Mouse (Mus musculus): ENCODE measurements around the gene Rgl2. TPM values are rescaled to one million over a fixed set of nuclear protein-coding genes. Genes with fewer than 3 reads are reported as not detected.
A peak's percentile ranks its signal among the peaks of the same experiment; 100 is the strongest.

Rgl2 gene
- polyA plus RNA-seq, 1 experiment from 2014 or later, result 27.2 TPM

- DNase-seq (ENCODE audit: low spot score) (no peak), ATAC-seq (no peak)
- no peaks in the 10 kb centered on the region for H3K27me3 ChIP-seq (replicated peaks; ENCODE audit: control insufficient read depth, insufficient read depth, low read length)
- no peak overlapping the region for H3K27ac ChIP-seq (ENCODE audit: low read depth, low read length)
- peaks cover 41% of the 10 kb centered on the region for H3K36me3 ChIP-seq (ENCODE audit: control insufficient read depth, insufficient read depth, low read length)
- H3K4me1 ChIP-seq (ENCODE audit: control insufficient read depth, insufficient read depth, low read length), result peaks cover 16% of the 10 kb centered on the region
- H3K9me3 ChIP-seq (replicated peaks; ENCODE audit: control insufficient read depth, low read length), result no peaks in the 10 kb centered on the region
- no peak overlapping the region for H3K4me2 ChIP-seq (ENCODE audit: low read length)
- H3K4me3 ChIP-seq (ENCODE audit: low read depth, low read length), result no peak overlapping the region
- WGBS, result 94% methylated on average over 28 of the region's 28 CpGs
- H3K9ac ChIP-seq (ENCODE audit: low read length), result no peak overlapping the region
Measured at GRCm38 (mm10) chr17:33911813-33912414, 17.4 kb upstream of the Rgl2 start.

GRCm38 (mm10) chr17:33913264-33913663 is 16.1 kb upstream of the Rgl2 start:
- peaks cover 13% of the 10 kb centered on the region for H3K4me1 ChIP-seq (ENCODE audit: control insufficient read depth, insufficient read depth, low read length)
- H3K4me2 ChIP-seq (ENCODE audit: low read length), result no peak overlapping the region
- H3K27ac ChIP-seq (ENCODE audit: low read depth, low read length), result no peak overlapping the region
- no peak for ATAC-seq
- WGBS, result 88% methylated on average over 10 of the region's 10 CpGs
- peaks cover 41% of the 10 kb centered on the region for H3K36me3 ChIP-seq (ENCODE audit: control insufficient read depth, insufficient read depth, low read length)
- H3K9me3 ChIP-seq (replicated peaks; ENCODE audit: control insufficient read depth, low read length), result no peaks in the 10 kb centered on the region
- H3K27me3 ChIP-seq (replicated peaks; ENCODE audit: control insufficient read depth, insufficient read depth, low read length), result no peaks in the 10 kb centered on the region
- DNase-seq (ENCODE audit: low spot score), result no peak
- H3K4me3 ChIP-seq (ENCODE audit: low read depth, low read length), result no peak overlapping the region
- no peak overlapping the region for H3K9ac ChIP-seq (ENCODE audit: low read length)

- Histone ChIP-seq H3K36me3 (ENCODE audit: control insufficient read depth, insufficient read depth, low read length) (peaks cover 41% of the 10 kb centered on the region), H3K4me2 (ENCODE audit: low read length) (no peak overlapping the region), H3K4me3 (ENCODE audit: low read depth, low read length) (no peak overlapping the region), H3K4me1 (ENCODE audit: control insufficient read depth, insufficient read depth, low read length) (peaks cover 14% of the 10 kb centered on the region), H3K9me3 (replicated peaks; ENCODE audit: control insufficient read depth, low read length) (no peaks in the 10 kb centered on the region), H3K27me3 (replicated peaks; ENCODE audit: control insufficient read depth, insufficient read depth, low read length) (no peaks in the 10 kb centered on the region), H3K9ac (ENCODE audit: low read length) (no peak overlapping the region), H3K27ac (ENCODE audit: low read depth, low read length) (no peak overlapping the region)
- ATAC-seq, result no peak
- WGBS, result 97% methylated on average over 8 of the region's 8 CpGs
- no peak for DNase-seq (ENCODE audit: low spot score)
Measured at GRCm38 (mm10) chr17:33913905-33914304, 15.4 kb upstream of the Rgl2 start.

- Histone ChIP-seq H3K27me3 (replicated peaks; ENCODE audit: control insufficient read depth, insufficient read depth, low read length) (no peaks in the 10 kb centered on the region), H3K9ac (ENCODE audit: low read length) (no peak overlapping the region), H3K9me3 (replicated peaks; ENCODE audit: control insufficient read depth, low read length) (no peaks in the 10 kb centered on the region), H3K36me3 (ENCODE audit: control insufficient read depth, insufficient read depth, low read length) (peaks cover 41% of the 10 kb centered on the region), H3K4me2 (ENCODE audit: low read length) (peak overlapping the region; percentile 63), H3K4me3 (ENCODE audit: low read depth, low read length) (peak overlapping the region; percentile 55; the same call in 1 of the 2 replicates), H3K27ac (ENCODE audit: low read depth, low read length) (no peak overlapping the region), H3K4me1 (ENCODE audit: control insufficient read depth, insufficient read depth, low read length) (peaks cover 24% of the 10 kb centered on the region)
- 66% methylated on average over 13 of the region's 13 CpGs for WGBS
- ATAC-seq, result no peak
- no peak for DNase-seq (ENCODE audit: low spot score)
Measured at GRCm38 (mm10) chr17:33914969-33915391, 14.4 kb upstream of the Rgl2 start.

- whole genome bisulfite sequencing, result under 1% methylated on average over 31 of the region's 34 CpGs
- Histone ChIP-seq H3K27ac (ENCODE audit: low read depth, low read length) (peak within 1 kb of the TSS; percentile 76), H3K9ac (ENCODE audit: low read length) (peak within 1 kb of the TSS; percentile 61), H3K4me1 (ENCODE audit: control insufficient read depth, insufficient read depth, low read length) (peaks cover 24% of the 10 kb centered on the region), H3K9me3 (replicated peaks; ENCODE audit: control insufficient read depth, low read length) (no peaks in the 10 kb centered on the region), H3K36me3 (ENCODE audit: control insufficient read depth, insufficient read depth, low read length) (peaks cover 41% of the 10 kb centered on the region), H3K4me2 (ENCODE audit: low read length) (peak within 1 kb of the TSS; percentile 63), H3K4me3 (ENCODE audit: low read depth, low read length) (peak within 1 kb of the TSS; percentile 55), H3K27me3 (replicated peaks; ENCODE audit: control insufficient read depth, insufficient read depth, low read length) (no peaks in the 10 kb centered on the region)
- ATAC-seq (peak; percentile 92), DNase-seq (ENCODE audit: low spot score) (peak; percentile 98)
Measured at GRCm38 (mm10) chr17:33915671-33916250, 13.6 kb upstream of the Rgl2 start, which contains the start of the genes Tapbp and Zbtb22. Gene Tapbp, plus strand, starts transcription at chr17:33915899. Gene Zbtb22, plus strand, starts transcription at chr17:33915904.

- ATAC-seq (peak; percentile 35), DNase-seq (ENCODE audit: low spot score) (peak; percentile 79)
- Histone ChIP-seq H3K4me2 (ENCODE audit: low read length) (peak overlapping the region; percentile 63), H3K36me3 (ENCODE audit: control insufficient read depth, insufficient read depth, low read length) (peaks cover 37% of the 10 kb centered on the region), H3K4me3 (ENCODE audit: low read depth, low read length) (peak overlapping the region; percentile 55), H3K4me1 (ENCODE audit: control insufficient read depth, insufficient read depth, low read length) (peaks cover 24% of the 10 kb centered on the region), H3K9me3 (replicated peaks; ENCODE audit: control insufficient read depth, low read length) (no peaks in the 10 kb centered on the region), H3K27me3 (replicated peaks; ENCODE audit: control insufficient read depth, insufficient read depth, low read length) (no peaks in the 10 kb centered on the region), H3K27ac (ENCODE audit: low read depth, low read length) (peak overlapping the region; percentile 76), H3K9ac (ENCODE audit: low read length) (peak overlapping the region; percentile 61)
- WGBS, result under 1% methylated on average over 12 of the region's 20 CpGs
Measured at GRCm38 (mm10) chr17:33916294-33916693, 13.0 kb upstream of the Rgl2 start.

- 77% methylated on average over 31 of the region's 31 CpGs for WGBS
- H3K9ac ChIP-seq (ENCODE audit: low read length), result peak overlapping the region; percentile 61; the same call in 1 of the 2 replicates
Measured at GRCm38 (mm10) chr17:33916847-33917655, 12.3 kb upstream of the Rgl2 start.

GRCm38 (mm10) chr17:33917656-33918292 is 11.6 kb upstream of the Rgl2 start:
- no peak overlapping the region for H3K4me2 ChIP-seq (ENCODE audit: low read length)

More at GRCm38 (mm10) chr17:33916847-33917655, 12.3 kb upstream of the Rgl2 start:
- no peaks in the 10 kb centered on the region for H3K9me3 ChIP-seq (replicated peaks; ENCODE audit: control insufficient read depth, low read length)
- H3K27me3 ChIP-seq (replicated peaks; ENCODE audit: control insufficient read depth, insufficient read depth, low read length), result no peaks in the 10 kb centered on the region
- ATAC-seq (no peak), DNase-seq (ENCODE audit: low spot score) (no peak)
- peak overlapping the region; percentile 55 for H3K4me3 ChIP-seq (ENCODE audit: low read depth, low read length)
- peaks cover 24% of the 10 kb centered on the region for H3K4me1 ChIP-seq (ENCODE audit: control insufficient read depth, insufficient read depth, low read length)
- no peak overlapping the region for H3K27ac ChIP-seq (ENCODE audit: low read depth, low read length)
- peaks cover 29% of the 10 kb centered on the region for H3K36me3 ChIP-seq (ENCODE audit: control insufficient read depth, insufficient read depth, low read length)
- peak overlapping the region; percentile 63 for H3K4me2 ChIP-seq (ENCODE audit: low read length)

More at GRCm38 (mm10) chr17:33917656-33918292, 11.6 kb upstream of the Rgl2 start:
- WGBS, result 85% methylated on average over 18 of the region's 18 CpGs
- no peak overlapping the region for H3K4me3 ChIP-seq (ENCODE audit: low read depth, low read length)
- ATAC-seq, result no peak
- peaks cover 23% of the 10 kb centered on the region for H3K36me3 ChIP-seq (ENCODE audit: control insufficient read depth, insufficient read depth, low read length)
- no peaks in the 10 kb centered on the region for H3K27me3 ChIP-seq (replicated peaks; ENCODE audit: control insufficient read depth, insufficient read depth, low read length)
- H3K27ac ChIP-seq (ENCODE audit: low read depth, low read length), result no peak overlapping the region
- H3K9me3 ChIP-seq (replicated peaks; ENCODE audit: control insufficient read depth, low read length), result no peaks in the 10 kb centered on the region
- peaks cover 24% of the 10 kb centered on the region for H3K4me1 ChIP-seq (ENCODE audit: control insufficient read depth, insufficient read depth, low read length)
- no peak overlapping the region for H3K9ac ChIP-seq (ENCODE audit: low read length)
- DNase-seq (ENCODE audit: low spot score), result no peak

Measured in forebrain, embryonic 14.5 days (tissue).